Comparison of ENCODE assay signal across 8 mouse cellular contexts in genomic region chr11:101968791-101969190, GRCm38 (mm10). TPM values are rescaled to one million over a fixed set of nuclear protein-coding genes. Genes with fewer than 3 reads are reported as not detected.
A peak's percentile ranks its signal among the peaks of the same experiment; 100 is the strongest.
DNase-seq lines count a peak whose midpoint lies in the region; ATAC-seq and TF ChIP-seq lines count a peak whose summit lies in the region.

No protein-coding gene starts in this region.

- no peak overlapping the region for H3K4me3 ChIP-seq in hindbrain, embryonic 11.5 days (ENCODE audit: low read depth, low read length)

- H3K9ac ChIP-seq in hindbrain, embryonic 11.5 days (ENCODE audit: low read depth, low read length): no peak overlapping the region

- TF ChIP-seq CTCF in Patski (IDR thresholded peaks at IDR 0.05): peak; percentile 98

- POLR2A ChIA-PET in Patski (lab: Charles Lee): interaction anchor here (0.9 to 1.7 kb wide), 3 partner anchors 16 to 53 kb away, joined by 3 to 9 read pairs (median 4); no protein-coding TSS in a partner anchor

- H3K27ac ChIP-seq in hindbrain, embryonic 11.5 days (ENCODE audit: low read depth, low read length): no peak overlapping the region

- in situ Hi-C loops in Patski (cut with MboI; ENCODE audit: low pct_unique_long_range_greater_than_20kb): loop anchor here (5.0 kb wide), 2 partner anchors 46 to 156 kb away; no protein-coding TSS in a partner anchor

- CTCF ChIA-PET in Patski (lab: Charles Lee): interaction anchor here (0.6 to 4.9 kb wide), 24 partner anchors 10 to 248 kb away, joined by 3 to 61 read pairs (median 4); partner anchors contain the start of gene Cfap97d1

- 0% methylated on average over 5 of the region's 5 CpGs for WGBS in hindbrain, embryonic 11.5 days

- ATAC-seq in Patski: peak; percentile 33
- ATAC-seq in hindbrain, embryonic 11.5 days (ENCODE audit: low FRiP score): peak; percentile 40; the same call in 1 of the 2 replicates

- peak; percentile 33 for DNase-seq in Patski (ENCODE audit: low read depth, low spot score)
- peak; percentile 81 for DNase-seq in cerebellum, adult 9-11 months
- peak; percentile 54 to 79 for DNase-seq in frontal cortex, postnatal 10 days (ENCODE audit: low spot score in 2 of 2)
- peak; percentile 88 for DNase-seq in hindbrain, embryonic 11.5 days (ENCODE audit: low spot score)
- peak; percentile 81 for DNase-seq in layer of hippocampus, adult 9-11 months
- peak; percentile 88 for DNase-seq in lung, postnatal 10 days
- peak; percentile 81 for DNase-seq in retina, postnatal 7 days (ENCODE audit: low read depth, low spot score)
- DNase-seq in urinary bladder, adult 2 months (ENCODE audit: low spot score): peak; percentile 42

- H3K4me1 ChIP-seq in hindbrain, embryonic 11.5 days (replicated peaks; ENCODE audit: control insufficient read depth, insufficient read depth, low read length): 0 out of 2 replicates have a peak, but pooled peaks cover 7% of the 10 kb centered on the region

- H3K9me3 ChIP-seq in hindbrain, embryonic 11.5 days (ENCODE audit: control insufficient read depth, low read length): no peaks in the 10 kb centered on the region

- no peak overlapping the region for H3K4me2 ChIP-seq in hindbrain, embryonic 11.5 days (replicated peaks; ENCODE audit: low read depth, low read length)

- no peaks in the 10 kb centered on the region for H3K36me3 ChIP-seq in hindbrain, embryonic 11.5 days (ENCODE audit: control insufficient read depth, insufficient read depth, low read length)

- H3K27me3 ChIP-seq in Patski: peaks cover 11% of the 10 kb centered on the region
- peaks cover 27% of the 10 kb centered on the region for H3K27me3 ChIP-seq in hindbrain, embryonic 11.5 days (ENCODE audit: control insufficient read depth, insufficient read depth, low read length)

RNA-seq across cellular contexts. Expression of gene Sost, which starts 2.0 kb away (rescaled TPM):
- not detected for polyA plus RNA-seq in Patski (2021)
- 0.11 and 0.31 TPM in 2 replicates for polyA plus RNA-seq in hindbrain, embryonic 11.5 days (2014; fragmentation: Nextera tagmentation; extraction: Ambion mirVana)
- polyA plus RNA-seq in urinary bladder, adult 2 months (2012; rRNA removed): 0.03 TPM in 1 of 2 replicates, not detected in the other

RNA-seq across cellular contexts. Expression of gene Cfap97d1, which starts 15.3 kb away (rescaled TPM):
- not detected for polyA plus RNA-seq in Patski (2021)
- not detected in 2 replicates for polyA plus RNA-seq in hindbrain, embryonic 11.5 days (2014; fragmentation: Nextera tagmentation; extraction: Ambion mirVana)
- not detected in 2 replicates for polyA plus RNA-seq in urinary bladder, adult 2 months (2012; rRNA removed)

RNA-seq across cellular contexts. Expression of gene Dusp3, which starts 18.0 kb away (rescaled TPM):
- polyA plus RNA-seq in Patski (2021): 95.7 TPM
- 11.4 and 12.1 TPM in 2 replicates for polyA plus RNA-seq in hindbrain, embryonic 11.5 days (2014; fragmentation: Nextera tagmentation; extraction: Ambion mirVana)
- 55.8 and 62.7 TPM in 2 replicates for polyA plus RNA-seq in urinary bladder, adult 2 months (2012; rRNA removed)

RNA-seq across cellular contexts. Expression of gene Mpp3, which starts 59.5 kb away (rescaled TPM):
- polyA plus RNA-seq in Patski (2021): 5.2 TPM
- 23.3 and 26.5 TPM in 2 replicates for polyA plus RNA-seq in hindbrain, embryonic 11.5 days (2014; fragmentation: Nextera tagmentation; extraction: Ambion mirVana)
- 1.2 and 1.4 TPM in 2 replicates for polyA plus RNA-seq in urinary bladder, adult 2 months (2012; rRNA removed)

Comparison
In these comparisons a context has a peak if more than half of its experiments do, and no peak if none do; other contexts are left out.
1. DNase-seq: peak in every context shown above with its lines; median percentile 88 in hindbrain, embryonic 11.5 days; 88 in lung, postnatal 10 days; 81 in cerebellum, adult 9-11 months; 81 in layer of hippocampus, adult 9-11 months; 81 in retina, postnatal 7 days; 66 in frontal cortex, postnatal 10 days; 42 in urinary bladder, adult 2 months; 33 in Patski.